8 mouse cellular contexts compared by ENCODE assay signal in genomic region chr19:6236053-6236441, GRCm38 (mm10). TPM values are rescaled to one million over a fixed set of nuclear protein-coding genes. Genes with fewer than 3 reads are reported as not detected.
DNase-seq lines count a peak whose midpoint lies in the region; ATAC-seq lines count a peak whose summit lies in the region.

No protein-coding gene starts in this region.

- 0% methylated on average over 9 of the region's 9 CpGs for WGBS in hindbrain, embryonic 15.5 days

- peaks cover 22% of the 10 kb centered on the region; the same call in 1 of the 2 replicates for H3K36me3 ChIP-seq in hindbrain, embryonic 15.5 days

- ATAC-seq in hindbrain, embryonic 15.5 days (ENCODE audit: low FRiP score, low read depth): peak; percentile 86

- H3K9ac ChIP-seq in hindbrain, embryonic 15.5 days: peak overlapping the region; percentile 95

- H3K9me3 ChIP-seq in hindbrain, embryonic 15.5 days: no peaks in the 10 kb centered on the region

- H3K4me1 ChIP-seq in hindbrain, embryonic 15.5 days (replicated peaks): peaks cover 24% of the 10 kb centered on the region

- H3K4me2 ChIP-seq in hindbrain, embryonic 15.5 days: peak overlapping the region; percentile 86

- H3K27ac ChIP-seq in hindbrain, embryonic 15.5 days (replicated peaks): peak overlapping the region; percentile 92

- no peaks in the 10 kb centered on the region for H3K27me3 ChIP-seq in hindbrain, embryonic 15.5 days

- H3K4me3 ChIP-seq in hindbrain, embryonic 15.5 days: peak overlapping the region; percentile 94

- peak; percentile 92 for DNase-seq in R1 (ENCODE audit: low read depth, low spot score)
- peak; percentile 92 to 95 for DNase-seq in cerebellum, postnatal 36 days
- peak; percentile 89 to 92 for DNase-seq in frontal cortex, postnatal 36 days (ENCODE audit: low spot score in 2 of 2)
- DNase-seq in left cerebral cortex, adult 11 months (ENCODE audit: low spot score): peak; percentile 91
- peak; percentile 92 to 93 for DNase-seq in lung, postnatal 4 days
- peak; percentile 85 for DNase-seq in retina, postnatal 7 days (ENCODE audit: low read depth, low spot score)
- DNase-seq in urinary bladder, adult 2 months (ENCODE audit: low spot score): peak; percentile 63

RNA-seq across cellular contexts. Expression of gene Ppp2r5b, which starts 0.4 kb away (rescaled TPM):
- polyA plus RNA-seq in hindbrain, embryonic 15.5 days (2015; fragmentation: Nextera tagmentation; extraction: Ambion mirVana): 134 and 162 TPM in 2 replicates
- 31.0 and 38.3 TPM in 2 replicates for polyA plus RNA-seq in urinary bladder, adult 2 months (2012; rRNA removed)

RNA-seq across cellular contexts. Expression of gene Atg2a, which starts 5.4 kb away (rescaled TPM):
- polyA plus RNA-seq in hindbrain, embryonic 15.5 days (2015; fragmentation: Nextera tagmentation; extraction: Ambion mirVana): 13.3 and 16.1 TPM in 2 replicates
- polyA plus RNA-seq in urinary bladder, adult 2 months (2012; rRNA removed): 11.4 and 15.7 TPM in 2 replicates

RNA-seq across cellular contexts. Expression of gene Gpha2, which starts 9.9 kb away (rescaled TPM):
- 0.56 TPM in 1 of 2 replicates, not detected in the other for polyA plus RNA-seq in hindbrain, embryonic 15.5 days (2015; fragmentation: Nextera tagmentation; extraction: Ambion mirVana)
- 0.31 and 0.83 TPM in 2 replicates for polyA plus RNA-seq in urinary bladder, adult 2 months (2012; rRNA removed)

RNA-seq across cellular contexts. Expression of gene Ehd1, which starts 40.5 kb away (rescaled TPM):
- polyA plus RNA-seq in hindbrain, embryonic 15.5 days (2015; fragmentation: Nextera tagmentation; extraction: Ambion mirVana): 92.5 and 103 TPM in 2 replicates
- 73.6 and 86.5 TPM in 2 replicates for polyA plus RNA-seq in urinary bladder, adult 2 months (2012; rRNA removed)

RNA-seq across cellular contexts. Expression of gene Majin, which starts 51.9 kb away (rescaled TPM):
- polyA plus RNA-seq in hindbrain, embryonic 15.5 days (2015; fragmentation: Nextera tagmentation; extraction: Ambion mirVana): not detected in 2 replicates
- 0.52 and 0.60 TPM in 2 replicates for polyA plus RNA-seq in urinary bladder, adult 2 months (2012; rRNA removed)

Comparison
In these comparisons a context has a peak if more than half of its experiments do, and no peak if none do; other contexts are left out.
1. Peak in every context shown above with its lines: DNase-seq, ATAC-seq, H3K4me3 ChIP-seq and H3K27ac ChIP-seq.